Mouse (Mus musculus) ovary, adult 2 months (tissue): ENCODE data around the gene Echdc1. TPM values are rescaled to one million over a fixed set of nuclear protein-coding genes. Genes with fewer than 3 reads are reported as not detected.

Experiments
- polyA plus RNA-seq: library from polyadenylated mRNA; depleted of rRNA; stranded (reverse); fragments of >200 nt; gene quantifications from 2 replicates; pipeline ENCODE4 v1.2.3, GENCODE M21; 2012; rRNA removed

Gene Echdc1
- 0.85 and 1.4 TPM in 2 replicates for polyA plus RNA-seq

DNA sequence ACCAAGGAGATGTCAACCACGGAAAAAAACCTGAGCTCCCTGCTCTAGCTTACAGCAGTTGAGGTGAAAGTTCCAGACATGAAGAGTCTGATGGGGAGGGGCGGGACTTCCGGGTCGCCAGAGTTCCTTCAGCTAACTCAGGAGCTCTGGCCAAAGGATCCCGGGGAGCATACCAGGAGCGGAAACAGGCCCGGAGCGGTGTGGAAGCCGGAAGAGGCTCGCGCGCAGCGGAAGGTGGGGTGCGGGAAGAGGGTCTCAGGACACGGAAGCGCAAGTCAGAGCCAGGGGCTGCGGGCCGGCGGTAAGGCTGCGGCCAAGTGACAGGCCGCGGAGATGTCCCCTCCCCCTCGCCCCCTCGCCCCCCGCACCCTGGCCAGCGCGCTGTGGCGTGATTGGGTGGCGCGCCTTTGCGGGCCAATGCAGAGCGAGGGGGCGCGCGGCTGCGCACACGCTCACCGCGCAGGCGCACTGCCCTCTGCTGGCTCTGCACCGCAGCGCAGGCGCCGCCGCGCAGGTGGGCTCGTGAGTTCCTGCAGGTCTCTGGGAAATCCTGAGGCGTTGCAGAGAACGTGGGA, at the start of gene Echdc1:
Gene Echdc1 (plus strand): TSS at position 103 of the 575 bp plus-strand sequence.

GRCm38 (mm10) chr10:29362197-29362900, 49.4 kb downstream of the Echdc1 start, which contains the start of gene Rnf146:
Gene Rnf146, minus strand, starts transcription at chr10:29362442.

Other genes starting within 250 kb of the Echdc1 start
- 0.02 and 0.07 TPM in 2 replicates for gene Soga3, start 169.3 kb upstream of the Echdc1 start, polyA plus RNA-seq
- not detected in 2 replicates for gene Gm49353, start 114.2 kb upstream of the Echdc1 start, polyA plus RNA-seq
- gene 9330159F19Rik, start 101.6 kb upstream of the Echdc1 start, polyA plus RNA-seq = 0.07 and 0.10 TPM in 2 replicates
- gene Rnf146, start 49.3 kb downstream of the Echdc1 start, polyA plus RNA-seq = 14.4 and 20.2 TPM in 2 replicates
- 9.3 and 10.6 TPM in 2 replicates for gene Rspo3, start 222.7 kb downstream of the Echdc1 start, polyA plus RNA-seq